Mouse (Mus musculus): ENCODE measurements around the gene Naxd.

The Naxd gene

GRCm38 (mm10) chr8:11556691-11557423 lies 59.6 kb downstream of the Naxd start:
- DNase-seq (ENCODE audit: low spot score): peak; percentile 33

- no peak for DNase-seq (ENCODE audit: low spot score)
Observed at GRCm38 (mm10) chr8:11557424-11557767, 60.1 kb downstream of the Naxd start.

- DNase-seq (ENCODE audit: low spot score): peak; percentile 98
Observed at GRCm38 (mm10) chr8:11557768-11558629, 60.7 kb downstream of the Naxd start.

GRCm38 (mm10) chr8:11559511-11559910 lies 62.2 kb downstream of the Naxd start:
- no peak for DNase-seq (ENCODE audit: low spot score)

- DNase-seq (ENCODE audit: low spot score): no peak
Observed at GRCm38 (mm10) chr8:11560220-11560619, 62.9 kb downstream of the Naxd start.

- no peak for DNase-seq (ENCODE audit: low spot score)
Observed at GRCm38 (mm10) chr8:11564236-11564635, 66.9 kb downstream of the Naxd start.

Measured in lung, postnatal 25 days (tissue).